Mouse (Mus musculus): ENCODE measurements around the gene Metap1.

- no peak for TF ChIP-seq CTCF (IDR thresholded peaks at IDR 0.05; ENCODE audit: low read depth, low read length)
- TF ChIP-seq EP300 (IDR thresholded peaks at IDR 0.05; ENCODE audit: insufficient read depth, low read depth, low read length): no peak
Observed at GRCm38 (mm10) chr3:138483240-138483639, 6.1 kb downstream of the Metap1 start.

Data from ES-Bruce4 (cell line).